Mouse (Mus musculus) lung, embryonic 14.5 days (tissue): ENCODE measurements around the gene Wnk2. TPM values are rescaled to one million over a fixed set of nuclear protein-coding genes. Genes with fewer than 3 reads are reported as not detected.
A peak's percentile ranks its signal among the peaks of the same experiment; 100 is the strongest.

Source experiments
- ATAC-seq: fragments of 200-750 bp; cut with Nextera tagmentation; 2 replicates; pipeline ENCODE4 v1.8.0; 2017; ENCODE audit warnings: mild to moderate bottlenecking, moderate TSS enrichment, moderate library complexity; ENCODE audit not compliant: insufficient read depth
- DNase-seq: peaks from one replicate; pipeline ENCODE4 v3.0.0-alpha.2; 2015
- H3K27ac ChIP-seq: fragments of 300-500 bp; sonication (generic); 2 replicates; pipeline ENCODE4 v1.5.1; 2014; ENCODE audit warnings: low read depth, mild to moderate bottlenecking, moderate library complexity
- H3K27me3 ChIP-seq: fragments of 300-500 bp; sonication (generic); 2 replicates; pipeline ENCODE4 v1.6.1; 2014; ENCODE audit warnings: low read length, control low read depth; ENCODE audit not compliant: insufficient read depth
- H3K36me3 ChIP-seq: fragments of 300-500 bp; sonication (generic); 2 replicates; pipeline ENCODE4 v1.6.1; 2014; ENCODE audit warnings: control low read depth; ENCODE audit not compliant: insufficient read depth
- H3K4me1 ChIP-seq: fragments of 300-500 bp; sonication (generic); 2 replicates; pipeline ENCODE4 v1.6.1; 2014; ENCODE audit warnings: antibody characterized with exemption, control low read depth; ENCODE audit not compliant: insufficient read depth
- H3K4me2 ChIP-seq: fragments of 300-500 bp; sonication (generic); 2 replicates; pipeline ENCODE4 v1.6.1; 2014; ENCODE audit warnings: mild to moderate bottlenecking
- H3K4me3 ChIP-seq: fragments of 300-500 bp; sonication (generic); 2 replicates; pipeline ENCODE4 v1.5.1; 2014; ENCODE audit warnings: low read depth, low read length
- H3K9ac ChIP-seq: fragments of 300-500 bp; sonication (generic); 2 replicates; pipeline ENCODE4 v1.6.1; 2014
- H3K9me3 ChIP-seq: fragments of 300-500 bp; sonication (generic); 2 replicates; pipeline ENCODE4 v1.6.1; 2016; ENCODE audit warnings: low read depth, low read length, control low read depth
- CTCF ChIP-seq: IDR thresholded peaks from 2 replicates; pipeline ENCODE4 v1.5.1; 2016; ENCODE audit warnings: antibody characterized with exemption, low read depth
- WGBS: fragments of 180-500 bp; shearing (Covaris S2); extraction: QIAGEN DNeasy Blood & Tissue Kit; methylation state at CpG from one replicate; pipeline ENCODE4 v1.1.7; 2014; 5-methylcytosine and 5-hydroxymethylcytosine counted together
- polyA plus RNA-seq: library from polyadenylated mRNA; unstranded; fragments of >200 nt; fragmentation: Nextera tagmentation; extraction: Ambion mirVana; gene quantifications from 2 replicates; pipeline ENCODE4 v1.2.1, GENCODE M21; 2014

Gene Wnk2
- polyA plus RNA-seq, 1 experiment from 2014 or later, result 1.8 TPM

- DNase-seq, result no peak
- Histone ChIP-seq H3K9ac (no peak overlapping the region), H3K4me3 (no peak overlapping the region), H3K27me3 (no peaks in the 10 kb centered on the region), H3K36me3 (no peaks in the 10 kb centered on the region), H3K27ac (no peak overlapping the region), H3K4me2 (no peak overlapping the region), H3K4me1 (peaks cover 4% of the 10 kb centered on the region; the same call in 1 of the 2 replicates), H3K9me3 (peaks cover 7% of the 10 kb centered on the region; the same call in 1 of the 2 replicates)
- ATAC-seq, result no peak
- WGBS, result 97% methylated on average over 1 of the region's 1 CpGs
- TF ChIP-seq CTCF, result no peak
These were observed 130.4 kb downstream of the Wnk2 start for GRCm38 (mm10) chr13:49017375-49017774.

- DNase-seq (peak; percentile 84), ATAC-seq (peak; percentile 80)
- Histone ChIP-seq H3K36me3 (no peaks in the 10 kb centered on the region), H3K27ac (peak overlapping the region; percentile 80), H3K9me3 (peaks cover 7% of the 10 kb centered on the region; the same call in 1 of the 2 replicates), H3K4me1 (peaks cover 4% of the 10 kb centered on the region; the same call in 1 of the 2 replicates), H3K4me3 (peak overlapping the region; percentile 13), H3K4me2 (peak overlapping the region; percentile 58), H3K9ac (peak overlapping the region; percentile 28), H3K27me3 (no peaks in the 10 kb centered on the region)
- no peak for TF ChIP-seq CTCF
- WGBS, result 3% methylated on average over 16 of the region's 16 CpGs
These were observed 131.5 kb downstream of the Wnk2 start for GRCm38 (mm10) chr13:49016311-49016761.

- Histone ChIP-seq H3K27ac (peak overlapping the region; percentile 80), H3K4me1 (peaks cover 4% of the 10 kb centered on the region; the same call in 1 of the 2 replicates), H3K9ac (peak overlapping the region; percentile 28), H3K4me2 (peak overlapping the region; percentile 58), H3K4me3 (peak overlapping the region; percentile 13), H3K27me3 (no peaks in the 10 kb centered on the region), H3K36me3 (no peaks in the 10 kb centered on the region), H3K9me3 (peaks cover 7% of the 10 kb centered on the region; the same call in 1 of the 2 replicates)
- ATAC-seq (peak; percentile 71), DNase-seq (peak; percentile 79)
- 5% methylated on average over 30 of the region's 30 CpGs for WGBS
- TF ChIP-seq CTCF, result peak; percentile 60
These were observed 132.2 kb downstream of the Wnk2 start for GRCm38 (mm10) chr13:49015366-49016306.

GRCm38 (mm10) chr13:49013206-49013794 lies 134.5 kb downstream of the Wnk2 start:
- peak; percentile 29 for DNase-seq
- Histone ChIP-seq H3K9ac (no peak overlapping the region), H3K4me1 (peaks cover 4% of the 10 kb centered on the region; the same call in 1 of the 2 replicates), H3K27ac (0 out of 2 replicates have a peak overlapping the region, but pooled peaks have one; percentile 3), H3K4me3 (no peak overlapping the region), H3K9me3 (peaks cover 7% of the 10 kb centered on the region; the same call in 1 of the 2 replicates), H3K4me2 (no peak overlapping the region), H3K36me3 (no peaks in the 10 kb centered on the region), H3K27me3 (no peaks in the 10 kb centered on the region)
- ATAC-seq, result no peak
- no peak for TF ChIP-seq CTCF
- WGBS, result 54% methylated on average over 5 of the region's 5 CpGs

- H3K9ac ChIP-seq, result no peak overlapping the region
- H3K4me3 ChIP-seq, result no peak overlapping the region
- DNase-seq, result peak; percentile 44
- no peaks in the 10 kb centered on the region for H3K4me1 ChIP-seq
- H3K27me3 ChIP-seq, result no peaks in the 10 kb centered on the region
- 49% methylated on average over 3 of the region's 3 CpGs for WGBS
- H3K9me3 ChIP-seq, result no peaks in the 10 kb centered on the region
- ATAC-seq, result no peak
- H3K4me2 ChIP-seq, result no peak overlapping the region
- no peaks in the 10 kb centered on the region for H3K36me3 ChIP-seq
- TF ChIP-seq CTCF, result no peak
- no peak overlapping the region for H3K27ac ChIP-seq
These were observed 146.1 kb downstream of the Wnk2 start for GRCm38 (mm10) chr13:49001691-49002090.

GRCm38 (mm10) chr13:48998591-48998990 lies 149.2 kb downstream of the Wnk2 start:
- H3K27ac ChIP-seq, result no peak overlapping the region
- no peaks in the 10 kb centered on the region for H3K27me3 ChIP-seq
- peak; percentile 92 for DNase-seq
- H3K9ac ChIP-seq, result no peak overlapping the region
- no peak overlapping the region for H3K4me2 ChIP-seq
- ATAC-seq, result no peak; the same call in 1 of the 2 replicates
- no peaks in the 10 kb centered on the region for H3K36me3 ChIP-seq
- 11% methylated on average over 6 of the region's 6 CpGs for WGBS
- no peaks in the 10 kb centered on the region for H3K4me1 ChIP-seq
- TF ChIP-seq CTCF, result peak; percentile 75
- no peaks in the 10 kb centered on the region for H3K9me3 ChIP-seq
- H3K4me3 ChIP-seq, result no peak overlapping the region

- Histone ChIP-seq H3K27me3 (no peaks in the 10 kb centered on the region), H3K4me1 (no peaks in the 10 kb centered on the region), H3K27ac (no peak overlapping the region), H3K36me3 (no peaks in the 10 kb centered on the region), H3K4me2 (no peak overlapping the region), H3K9me3 (no peaks in the 10 kb centered on the region), H3K9ac (no peak overlapping the region), H3K4me3 (no peak overlapping the region)
- 79% methylated on average over 4 of the region's 4 CpGs for WGBS
- DNase-seq, result no peak
- ATAC-seq, result no peak
- TF ChIP-seq CTCF, result no peak
These were observed 151.1 kb downstream of the Wnk2 start for GRCm38 (mm10) chr13:48996731-48997130.
